Mouse (Mus musculus) T-helper 2 cell (primary cell): ENCODE data around the gene Cnot3.

Source experiments
- in situ Hi-C: fragments of 300-600 bp; cut with MboI, MseI; formaldehyde crosslinking; loops from one replicate; pipeline ENCODE4 v1.15.1; 2025; ENCODE audit warnings: high pct_unique_total_duplicates

The Cnot3 gene

GRCm38 (mm10) chr7:3644672-3645487 is at the start of gene Cnot3:
Cnot3 (plus strand) TSS chr7:3645268.
- in situ Hi-C loops, result no loop called here

GRCm38 (mm10) chr7:3597755-3598154 is 47.3 kb upstream of the Cnot3 start:
- in situ Hi-C loops, result loop anchor here (25.0 kb wide), 1 partner anchor 385 kb away; no protein-coding TSS in a partner anchor

- in situ Hi-C loops, result loop anchor here (25.0 kb wide), 2 partner anchors 236 to 836 kb away; partner anchors contain the start of genes Gm15448, Pira2 and Rdh13
Observed at GRCm38 (mm10) chr7:3601119-3601518, 43.9 kb upstream of the Cnot3 start.

DNA sequence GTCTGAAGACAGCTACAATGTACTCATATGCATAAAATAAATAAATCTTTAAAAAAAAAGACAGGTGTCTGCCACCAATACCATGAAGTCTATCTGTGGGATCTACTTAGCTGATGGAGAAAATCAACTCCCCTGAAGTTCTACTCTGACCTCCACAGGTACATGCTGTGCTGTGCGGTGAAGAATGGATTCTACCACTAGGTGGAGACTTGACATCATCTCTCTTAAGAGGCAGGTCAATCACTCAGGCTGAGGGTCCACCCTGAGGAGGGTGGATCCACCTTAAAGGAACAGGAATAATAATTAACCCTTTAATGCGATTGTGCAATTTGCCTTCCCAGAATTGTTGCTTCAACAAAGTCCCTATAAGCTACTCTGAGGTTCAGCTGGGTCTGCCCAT is 38.3 kb upstream of the Cnot3 start:
- in situ Hi-C loops, result loop anchor here (25.0 kb wide), 2 partner anchors 231 to 831 kb away; partner anchors contain the start of genes Gm15448, Pira2 and Rdh13

- in situ Hi-C loops, result loop anchor here (25.0 kb wide), 2 partner anchors 230 to 830 kb away; partner anchors contain the start of genes Gm15448, Pira2 and Rdh13
Observed at GRCm38 (mm10) chr7:3607391-3607790, 37.7 kb upstream of the Cnot3 start.

DNA sequence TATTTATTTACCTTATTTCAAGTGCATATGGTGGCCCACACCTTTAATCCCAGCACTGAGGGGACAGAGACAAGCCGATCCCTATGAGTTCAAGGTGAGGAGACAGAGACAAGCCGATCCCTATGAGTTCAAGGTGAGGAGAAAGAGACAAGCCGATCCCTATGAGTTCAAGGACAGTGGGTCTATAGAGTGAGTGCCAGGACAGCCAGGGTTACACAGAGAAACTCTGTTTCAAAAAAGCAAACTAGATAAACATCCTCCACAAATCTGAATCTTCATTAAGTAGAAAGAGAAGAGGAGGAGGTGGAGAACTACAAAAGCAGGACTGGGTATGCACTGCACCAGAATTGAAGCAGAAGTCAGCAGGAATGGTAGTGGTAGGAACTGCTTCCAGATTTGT is 36.4 kb upstream of the Cnot3 start:
- in situ Hi-C loops, result loop anchor here (25.0 kb wide), 2 partner anchors 229 to 829 kb away; partner anchors contain the start of genes Gm15448, Pira2 and Rdh13

DNA sequence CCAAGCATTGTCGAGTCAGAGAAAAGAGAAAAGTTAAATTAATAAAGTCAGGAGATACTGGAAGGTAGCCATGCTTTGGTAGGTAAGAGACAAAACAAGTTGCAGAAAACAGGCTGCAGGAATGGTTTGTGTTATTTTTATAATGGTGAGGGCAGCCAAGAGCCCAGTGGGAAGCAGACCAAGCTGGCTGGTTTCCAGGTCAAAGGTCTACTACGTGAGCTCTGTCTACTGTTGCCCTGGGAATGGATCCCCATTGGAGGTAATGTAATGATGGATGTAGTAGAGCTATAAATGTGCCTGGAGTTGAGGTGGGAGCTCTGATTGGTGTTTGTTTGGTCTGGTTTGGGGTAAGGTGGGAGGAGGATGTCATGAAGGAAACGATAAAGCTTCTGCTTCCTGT is 36.0 kb upstream of the Cnot3 start:
- in situ Hi-C loops, result loop anchor here (25.0 kb wide), 2 partner anchors 228 to 828 kb away; partner anchors contain the start of genes Gm15448, Pira2 and Rdh13

GRCm38 (mm10) chr7:3610437-3610836 is 34.6 kb upstream of the Cnot3 start:
- in situ Hi-C loops, result loop anchor here (25.0 kb wide), 2 partner anchors 227 to 827 kb away; partner anchors contain the start of genes Gm15448, Pira2 and Rdh13

DNA sequence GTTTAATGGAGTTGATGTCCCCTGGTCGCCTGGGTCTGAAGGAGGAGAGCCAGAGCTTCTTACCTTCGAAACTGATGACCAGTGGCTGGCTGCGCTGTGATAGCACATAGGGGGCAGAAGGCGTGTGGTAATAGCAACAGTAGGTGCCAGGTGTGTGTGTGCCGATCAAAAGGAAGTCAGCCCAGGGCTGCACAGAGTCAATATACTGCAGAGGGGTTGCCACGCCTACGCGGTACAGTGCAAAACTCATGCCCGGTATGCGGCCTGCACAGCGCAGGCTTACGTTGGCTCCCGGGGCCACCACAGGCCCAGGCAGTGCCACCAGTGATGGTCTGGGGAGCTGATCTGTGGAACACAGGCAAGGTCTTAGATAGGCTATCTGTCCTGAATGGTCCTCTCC is 34.1 kb upstream of the Cnot3 start:
- in situ Hi-C loops, result loop anchor here (25.0 kb wide), 2 partner anchors 226 to 826 kb away; partner anchors contain the start of genes Gm15448, Pira2 and Rdh13

DNA sequence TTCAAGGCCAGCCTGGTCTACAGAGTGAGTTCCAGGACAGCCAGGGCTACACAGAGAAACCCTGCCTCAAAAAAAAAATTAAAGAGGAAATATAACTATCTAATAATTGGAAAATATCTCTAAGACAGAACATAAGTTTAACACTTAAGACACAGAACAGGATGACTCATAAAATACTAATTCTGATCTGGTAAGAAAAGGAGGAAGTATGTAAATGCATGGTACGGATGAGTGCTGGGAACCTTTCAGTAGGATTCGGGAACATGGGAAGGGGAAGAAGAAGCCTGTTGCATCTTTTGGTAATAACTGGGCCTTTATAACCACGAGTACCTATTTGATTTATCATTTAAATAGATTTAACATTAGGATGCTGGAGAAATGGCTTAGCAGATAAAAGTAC is 31.0 kb upstream of the Cnot3 start:
- in situ Hi-C loops, result loop anchor here (25.0 kb wide), 2 partner anchors 223 to 823 kb away; partner anchors contain the start of genes Gm15448, Pira2 and Rdh13

DNA sequence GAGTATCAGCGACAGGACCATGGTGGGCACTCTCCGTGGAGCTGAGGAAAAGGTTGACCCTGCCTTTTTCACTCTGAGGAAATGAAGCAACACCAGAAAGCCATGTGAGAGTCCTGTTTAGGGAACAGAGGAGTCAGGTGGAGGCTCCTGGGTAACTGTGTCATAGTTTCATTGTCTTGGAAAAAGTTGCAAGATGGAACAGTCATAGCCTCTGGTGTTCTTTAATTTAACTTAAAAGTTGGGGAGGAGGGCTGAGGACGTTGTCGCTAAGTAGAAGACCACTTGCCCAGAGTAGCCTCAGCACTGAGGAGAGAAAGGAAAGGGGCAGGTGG is 29.0 kb upstream of the Cnot3 start, which contains the start of gene Oscar:
Gene Oscar, minus strand, starts transcription at position 101 of the 332 bp plus-strand sequence.
- in situ Hi-C loops, result loop anchor here (25.0 kb wide), 2 partner anchors 221 to 821 kb away; partner anchors contain the start of genes Gm15448, Pira2 and Rdh13

- in situ Hi-C loops, result loop anchor here (25.0 kb wide), 2 partner anchors 221 to 821 kb away; partner anchors contain the start of genes Gm15448, Pira2 and Rdh13
Observed at GRCm38 (mm10) chr7:3616389-3617241, 28.5 kb upstream of the Cnot3 start.

DNA sequence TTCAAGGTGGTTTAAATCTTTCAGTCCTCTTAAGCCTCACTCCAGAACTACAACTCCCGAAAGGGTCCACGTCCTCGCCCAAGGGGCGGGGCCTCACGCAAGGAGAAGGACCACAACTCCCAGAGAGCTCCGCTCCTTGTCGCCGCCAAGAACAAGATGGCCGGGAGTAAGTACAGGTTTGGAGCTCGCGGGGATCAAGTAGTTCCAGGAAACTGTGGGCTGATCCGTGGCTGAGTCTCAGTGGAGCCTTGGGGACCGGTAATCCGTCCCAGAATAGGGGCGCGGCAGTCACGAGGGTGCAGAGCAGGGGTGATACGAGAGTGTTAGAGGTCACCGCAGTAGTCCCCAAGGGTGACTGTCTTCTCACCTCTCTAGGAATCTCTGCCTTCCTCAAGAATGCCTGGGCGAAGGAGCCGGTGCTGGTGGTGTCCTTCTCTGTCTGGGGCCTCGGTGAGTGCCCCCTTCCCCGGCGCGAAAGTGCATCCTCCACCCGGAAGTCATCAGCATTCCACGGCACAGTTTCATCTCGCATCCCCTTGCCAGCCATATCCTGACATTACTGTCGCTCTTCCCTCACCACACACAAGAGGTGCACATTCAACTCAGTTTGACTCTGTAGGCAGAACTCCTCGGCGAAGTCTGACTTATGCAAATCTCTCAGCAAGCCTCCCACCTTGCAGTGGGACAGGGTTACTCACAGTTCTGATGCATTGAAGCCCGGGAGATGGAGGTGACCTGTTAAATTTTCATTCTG is 27.6 kb upstream of the Cnot3 start, which contains the start of gene Ndufa3:
Gene Ndufa3, plus strand, starts transcription at position 132 of the 754 bp plus-strand sequence.
- in situ Hi-C loops, result loop anchor here (25.0 kb wide), 2 partner anchors 220 to 820 kb away; partner anchors contain the start of genes Gm15448, Pira2 and Rdh13

GRCm38 (mm10) chr7:3629030-3629429 is 16.0 kb upstream of the Cnot3 start:
- in situ Hi-C loops, result no loop called here

- in situ Hi-C loops, result no loop called here
Observed at GRCm38 (mm10) chr7:3629543-3630477, 15.3 kb upstream of the Cnot3 start, which contains the start of the genes Tfpt and Prpf31. Tfpt (minus strand) TSS chr7:3629929. Prpf31 (plus strand) TSS chr7:3629985.

DNA sequence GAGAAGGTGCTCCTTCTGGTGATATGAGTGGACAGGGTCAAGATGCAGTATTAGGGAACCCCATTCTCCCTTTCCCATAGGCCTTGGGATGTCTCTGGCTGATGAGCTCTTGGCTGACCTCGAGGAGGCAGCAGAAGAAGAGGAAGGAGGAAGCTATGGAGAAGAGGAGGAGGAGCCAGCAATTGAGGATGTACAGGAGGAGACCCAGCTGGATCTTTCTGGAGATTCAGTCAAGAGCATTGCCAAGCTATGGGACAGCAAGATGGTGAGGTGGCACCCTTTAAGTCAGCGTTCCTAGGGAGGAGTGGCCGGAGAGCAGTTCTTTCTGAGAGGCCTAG is 14.6 kb upstream of the Cnot3 start:
- in situ Hi-C loops, result no loop called here

DNA sequence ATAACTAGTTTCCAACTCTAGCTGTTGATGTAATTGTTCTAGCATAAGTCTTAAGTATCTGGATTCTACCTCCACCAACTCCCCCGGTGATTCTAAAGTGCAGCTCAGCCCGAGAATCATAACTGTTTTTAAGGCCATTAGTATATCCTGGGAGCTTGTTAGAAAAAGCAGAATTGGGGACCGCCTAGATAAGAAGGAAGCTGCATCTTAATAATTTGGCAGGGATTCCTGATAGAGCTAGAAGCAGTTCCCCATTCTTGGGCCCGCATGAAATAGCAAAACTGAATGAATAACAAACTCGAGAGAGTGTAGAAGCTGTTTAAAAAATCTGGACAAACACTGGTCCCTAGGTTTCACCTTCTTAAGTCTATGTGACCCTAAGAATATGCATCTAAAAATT is 1.7 kb upstream of the Cnot3 start:
- in situ Hi-C loops, result no loop called here

- in situ Hi-C loops, result no loop called here
Observed at GRCm38 (mm10) chr7:3643843-3644242, 1.2 kb upstream of the Cnot3 start.

DNA sequence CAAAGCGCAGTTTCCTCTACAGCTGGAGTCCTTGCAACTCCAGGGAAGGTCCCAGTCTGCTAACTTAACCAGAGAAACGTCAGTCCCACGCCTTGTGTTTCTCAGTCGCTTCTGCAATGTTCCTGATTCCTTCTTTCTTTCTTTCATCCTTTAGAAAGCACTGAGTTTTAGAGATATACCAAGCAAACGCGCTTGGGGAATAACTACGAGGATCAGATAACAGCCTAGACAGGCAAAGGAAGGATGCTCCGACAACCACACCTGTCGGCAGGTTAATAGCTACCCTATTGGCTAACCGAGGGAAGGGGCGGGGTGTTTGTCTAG is 758 bp upstream of the Cnot3 start:
- in situ Hi-C loops, result no loop called here
